ENCODE assay signal across 8 mouse cellular contexts in genomic region chr13:83744981-83745555, GRCm38 (mm10).
DNase-seq lines count a peak whose midpoint lies in the region; ATAC-seq and TF ChIP-seq lines count a peak whose summit lies in the region.

No protein-coding gene starts in this region.

- no peaks in the 10 kb centered on the region for H3K36me3 ChIP-seq in lung, embryonic 14.5 days (ENCODE audit: insufficient read depth)
- H3K36me3 ChIP-seq in heart, embryonic 14.5 days (ENCODE audit: control insufficient read depth, insufficient read depth, low read length), result no peaks in the 10 kb centered on the region

- peak; percentile 80 for DNase-seq in lung, embryonic 14.5 days
- no peak for DNase-seq in lung, adult 18-20 months
- peak; percentile 80 to 93 for DNase-seq in cerebellum, postnatal 4 days (ENCODE audit: low spot score in 2 of 2)
- peak; percentile 71 to 76 for DNase-seq in kidney, postnatal 36 days
- DNase-seq in lung, postnatal 4 days, result peak; percentile 7 to 43
- peak; percentile 87 for DNase-seq in right cerebral cortex, postnatal 4 days

- no peaks in the 10 kb centered on the region for H3K4me1 ChIP-seq in lung, embryonic 14.5 days (ENCODE audit: insufficient read depth)
- H3K4me1 ChIP-seq in heart, embryonic 14.5 days (ENCODE audit: control insufficient read depth in 2 of 2, insufficient read depth in 2 of 2, low read length in 2 of 2), result peaks cover 2 to 5% of the 10 kb centered on the region in 2 experiments; a peak in 2 of 4 replicates

- peak; percentile 98 for ATAC-seq in lung, embryonic 14.5 days (ENCODE audit: insufficient read depth)
- peak; percentile 75 for ATAC-seq in heart, embryonic 14.5 days (ENCODE audit: insufficient number of reproducible peaks, insufficient read depth, low FRiP score, low read depth)
- no peak for ATAC-seq in erythroblast, adult 5-6 weeks (replicated peaks; ENCODE audit: low FRiP score, poor library complexity, severe bottlenecking)

- H3K27ac ChIP-seq in lung, embryonic 14.5 days (ENCODE audit: low read depth), result no peak overlapping the region
- H3K27ac ChIP-seq in heart, embryonic 14.5 days (replicated peaks in 1 of 2; ENCODE audit: control insufficient read depth in 1 of 2, insufficient read depth in 1 of 2, low read depth in 2 of 2, low read length in 2 of 2), result no peak overlapping the region

- no peaks in the 10 kb centered on the region for H3K9me3 ChIP-seq in lung, embryonic 14.5 days (ENCODE audit: low read depth, low read length)
- no peaks in the 10 kb centered on the region for H3K9me3 ChIP-seq in heart, embryonic 14.5 days (ENCODE audit: control insufficient read depth, low read length)

- peak overlapping the region; percentile 73 for H3K4me2 ChIP-seq in lung, embryonic 14.5 days
- H3K4me2 ChIP-seq in heart, embryonic 14.5 days (ENCODE audit: low read length), result peak overlapping the region; percentile 89

- peak overlapping the region; percentile 41 for H3K4me3 ChIP-seq in lung, embryonic 14.5 days (ENCODE audit: low read depth, low read length)
- peak overlapping the region; percentile 51 to 57 for H3K4me3 ChIP-seq in heart, embryonic 14.5 days (ENCODE audit: control insufficient read depth in 1 of 2, insufficient read depth in 1 of 2, low read depth in 1 of 2, low read length in 2 of 2)

- WGBS in lung, embryonic 14.5 days, result under 1% methylated on average over 38 of the region's 38 CpGs
- 1% methylated on average over 37 of the region's 38 CpGs for WGBS in heart, embryonic 14.5 days

- TF ChIP-seq CTCF in lung, embryonic 14.5 days (IDR thresholded peaks at IDR 0.05; ENCODE audit: low read depth), result no peak

- peaks cover 39% of the 10 kb centered on the region for H3K27me3 ChIP-seq in lung, embryonic 14.5 days (ENCODE audit: insufficient read depth, low read length)
- peaks cover 28% of the 10 kb centered on the region for H3K27me3 ChIP-seq in heart, embryonic 14.5 days (ENCODE audit: control insufficient read depth, insufficient read depth, low read length)

- H3K9ac ChIP-seq in lung, embryonic 14.5 days, result no peak overlapping the region
- H3K9ac ChIP-seq in heart, embryonic 14.5 days (ENCODE audit: low read length), result peak overlapping the region; percentile 59

Comparison
In these comparisons a context has a peak if more than half of its experiments do, and no peak if none do; other contexts are left out.
1. DNase-seq: peak in lung, embryonic 14.5 days (single experiment), cerebellum, postnatal 4 days (2 of 2), kidney, postnatal 36 days (2 of 2), lung, postnatal 4 days (2 of 2) and right cerebral cortex, postnatal 4 days (single experiment); none in lung, adult 18-20 months (0 of 2).